Mouse (Mus musculus) C2C12 (cell line): ENCODE results near the gene Sart3. TPM values are rescaled to one million over a fixed set of nuclear protein-coding genes. Genes with fewer than 3 reads are reported as not detected.

Source experiments
- H3K27me3 ChIP-seq: one replicate; pipeline ENCODE4 v1.6.1; 2011; ENCODE audit not compliant: control insufficient read depth, insufficient read depth, insufficient read length
- H3K36me3 ChIP-seq: one replicate; pipeline ENCODE4 v1.6.1; 2011; ENCODE audit not compliant: control insufficient read depth, insufficient read depth
- H3K4me3 ChIP-seq: one replicate; pipeline ENCODE4 v1.5.1; 2011; ENCODE audit warnings: mild to moderate bottlenecking, control low read depth; ENCODE audit not compliant: poor library complexity, insufficient read depth, severe bottlenecking
- H3K79me2 ChIP-seq: one replicate; pipeline ENCODE4 v1.6.1; 2011; ENCODE audit not compliant: control insufficient read depth, insufficient read depth
- H3K79me3 ChIP-seq: one replicate; pipeline ENCODE4 v1.6.1; 2011; ENCODE audit warnings: low read depth, control low read depth
- H3ac ChIP-seq: one replicate; pipeline ENCODE3; 2011; ENCODE audit warnings: low read depth; ENCODE audit not compliant: control insufficient read depth, insufficient read length
- CEBPB ChIP-seq: IDR thresholded peaks from one replicate; pipeline ENCODE4 v1.6.1; 2011; ENCODE audit warnings: low read depth, mild to moderate bottlenecking, control low read depth, moderate library complexity
- CTCF ChIP-seq: IDR thresholded peaks from one replicate; pipeline ENCODE4 v1.5.1; 2011; ENCODE audit not compliant: control insufficient read depth, insufficient read depth, insufficient read length
- FOSL1 ChIP-seq: IDR thresholded peaks from one replicate; pipeline ENCODE4 v1.8.0; 2011; ENCODE audit warnings: mild to moderate bottlenecking, low read length; ENCODE audit not compliant: poor library complexity, insufficient read depth, severe bottlenecking
- MAX ChIP-seq: IDR thresholded peaks from one replicate; pipeline ENCODE4 v1.6.1; 2011; ENCODE audit warnings: mild to moderate bottlenecking, control low read depth
- MYOD1 ChIP-seq: IDR thresholded peaks from one replicate; pipeline ENCODE4 v1.6.1; 2011; ENCODE audit warnings: low read depth; ENCODE audit not compliant: control insufficient read depth, insufficient read length
- MYOG ChIP-seq: IDR thresholded peaks from one replicate; pipeline ENCODE4 v1.6.1; 2011; ENCODE audit not compliant: control insufficient read depth, insufficient read length; ENCODE audit errors: extremely low read depth
- USF1 ChIP-seq: IDR thresholded peaks from one replicate; pipeline ENCODE4 v1.6.1; 2011; ENCODE audit warnings: low read depth, mild to moderate bottlenecking, control low read depth, moderate library complexity
- polyA plus RNA-seq: library from polyadenylated mRNA; unstranded; fragments of >200 nt; fragmentation: generic; extraction: Trizol; gene quantifications from one replicate; pipeline ENCODE4 v1.2.1, GENCODE M21; 2012; ENCODE audit warnings: missing spikeins

Sart3 gene
- polyA plus RNA-seq, 1 experiment: 53.4 TPM

- Histone ChIP-seq H3K4me3 (no peak overlapping the region), H3ac (no peak overlapping the region), H3K79me2 (peaks cover 20% of the 10 kb centered on the region), H3K27me3 (no peaks in the 10 kb centered on the region), H3K79me3 (peaks cover 7% of the 10 kb centered on the region), H3K36me3 (peaks cover 23% of the 10 kb centered on the region)
- TF ChIP-seq USF1 (no peak), MAX (no peak)
Observed at GRCm38 (mm10) chr5:113775585-113775984, 3.3 kb upstream of the Sart3 start.

- Histone ChIP-seq H3K36me3 (peaks cover 29% of the 10 kb centered on the region), H3K79me2 (peaks cover 40% of the 10 kb centered on the region), H3K4me3 (peak overlapping the region; percentile 96), H3ac (no peak overlapping the region), H3K79me3 (peaks cover 26% of the 10 kb centered on the region), H3K27me3 (no peaks in the 10 kb centered on the region)
- TF ChIP-seq CTCF (peak; percentile 93), MAX (peak; percentile 34), MYOD1 (no peak), CEBPB (no peak), MYOG (no peak), USF1 (no peak), FOSL1 (no peak)
Observed at GRCm38 (mm10) chr5:113773664-113774063, 1.4 kb upstream of the Sart3 start.

GRCm38 (mm10) chr5:113772905-113773519 is 702 bp upstream of the Sart3 start:
- peak overlapping the region; percentile 96 for H3K4me3 ChIP-seq
- H3K79me2 ChIP-seq: peaks cover 46% of the 10 kb centered on the region
- TF ChIP-seq FOSL1 (no peak), MYOG (no peak), USF1 (no peak), CEBPB (no peak), MAX (no peak), CTCF (no peak), MYOD1 (no peak)
- peaks cover 34% of the 10 kb centered on the region for H3K36me3 ChIP-seq
- peaks cover 32% of the 10 kb centered on the region for H3K79me3 ChIP-seq
- H3K27me3 ChIP-seq: no peaks in the 10 kb centered on the region
- peak overlapping the region; percentile 72 for H3ac ChIP-seq

- no peak for TF ChIP-seq CEBPB
- TF ChIP-seq MAX: peak; percentile 100
- no peak for TF ChIP-seq MYOG
- TF ChIP-seq MYOD1: peak; percentile 46
- TF ChIP-seq FOSL1: no peak
- H3K27me3 ChIP-seq: no peaks in the 10 kb centered on the region
- H3K79me3 ChIP-seq: peaks cover 48% of the 10 kb centered on the region
- peak overlapping the region; percentile 98 for H3ac ChIP-seq
- peaks cover 61% of the 10 kb centered on the region for H3K79me2 ChIP-seq
- peaks cover 37% of the 10 kb centered on the region for H3K36me3 ChIP-seq
- peak overlapping the region; percentile 96 for H3K4me3 ChIP-seq
Observed at GRCm38 (mm10) chr5:113771213-113772162, 822 bp downstream of the Sart3 start.

GRCm38 (mm10) chr5:113768806-113769205 is 3.5 kb downstream of the Sart3 start:
- H3K36me3 ChIP-seq: peaks cover 23% of the 10 kb centered on the region
- TF ChIP-seq CEBPB: no peak
- no peak for TF ChIP-seq FOSL1
- TF ChIP-seq MYOD1: no peak
- TF ChIP-seq MYOG: no peak
- TF ChIP-seq USF1: no peak
- TF ChIP-seq CTCF: no peak
- TF ChIP-seq MAX: no peak
- H3K4me3 ChIP-seq: no peak overlapping the region
- H3K79me2 ChIP-seq: peaks cover 88% of the 10 kb centered on the region
- H3K79me3 ChIP-seq: peaks cover 73% of the 10 kb centered on the region
- H3ac ChIP-seq: no peak overlapping the region
- H3K27me3 ChIP-seq: no peaks in the 10 kb centered on the region
